Mouse (Mus musculus) G1E (cell line): ENCODE data around the gene Pdpk1.

Experiments
- CTCF ChIP-seq: IDR thresholded peaks from 2 replicates; pipeline ENCODE4 v1.5.1; 2012; ENCODE audit warnings: low read depth, low read length, inconsistent platforms, mixed read lengths
- TAL1 ChIP-seq: conservative IDR thresholded peaks from 2 replicates; pipeline ENCODE4 v1.6.1; 2012; ENCODE audit warnings: low read depth, low read length, inconsistent platforms, mixed read lengths

- TF ChIP-seq CTCF = no peak
- peak; percentile 54 for TF ChIP-seq TAL1
Measured at GRCm38 (mm10) chr17:24199252-24199651, 48.5 kb upstream of the Pdpk1 start.
